Mouse (Mus musculus): ENCODE results near the gene Podn.

DNA sequence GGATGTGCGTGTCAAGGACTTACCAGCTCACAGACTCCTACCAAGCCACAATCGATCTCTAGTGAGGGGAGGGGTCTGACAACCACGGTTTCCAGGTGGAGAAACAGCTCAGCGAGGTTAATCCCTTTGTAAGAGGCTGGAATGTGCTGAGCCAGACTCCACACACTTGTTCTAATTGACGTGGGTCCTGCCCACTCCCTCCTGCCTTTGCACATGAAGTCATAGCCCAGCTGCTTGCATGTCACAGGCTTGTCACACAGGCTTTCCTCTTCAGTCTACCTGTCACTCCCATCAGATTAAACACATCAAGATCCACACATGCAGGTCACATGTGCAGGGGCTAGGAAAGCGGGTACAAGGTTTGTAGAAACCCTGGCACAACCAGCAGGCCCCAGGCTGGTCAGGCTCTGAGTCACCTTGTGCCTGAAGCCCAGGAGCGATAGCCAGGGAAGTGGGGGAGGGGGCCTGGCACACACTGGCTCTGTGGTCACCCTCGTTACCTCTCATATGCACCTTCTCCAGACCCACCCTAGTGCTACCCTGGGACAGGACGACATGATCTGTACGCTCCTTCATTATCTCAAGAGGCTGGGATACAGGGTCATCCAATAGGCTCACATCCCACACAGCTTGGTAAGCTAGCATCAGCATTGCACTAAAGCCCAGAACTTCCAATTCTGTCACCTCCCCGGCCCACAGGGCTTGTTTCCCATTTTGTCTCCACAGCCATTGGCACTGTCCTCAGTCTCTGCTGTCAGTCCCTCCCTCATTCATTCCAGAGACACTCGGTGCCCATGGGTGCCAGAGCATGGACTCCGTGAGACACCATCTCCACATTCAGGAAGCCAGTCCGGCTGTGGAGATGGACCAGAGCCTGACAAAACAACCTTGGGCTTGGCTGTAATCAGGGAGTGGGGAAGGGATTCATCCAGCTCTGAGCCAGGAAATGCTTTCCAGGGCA, 77.0 kb downstream of the Podn start:
- TF ChIP-seq CTCF (IDR thresholded peaks at IDR 0.05; ENCODE audit: low read depth) (no peak), EP300 (IDR thresholded peaks at IDR 0.05; ENCODE audit: low read depth) (no peak)

Data from liver, embryonic 14.5 days (tissue).